Mouse (Mus musculus): ENCODE results near the gene Nkapd1. TPM values are rescaled to one million over a fixed set of nuclear protein-coding genes. Genes with fewer than 3 reads are reported as not detected.
"Not testable (repeated sequence)": the region's sequence is repeated elsewhere in the genome, so short reads cannot be mapped to it uniquely, and the experiment has no call there.

Gene Nkapd1
- total RNA-seq (2018; cell fraction: chromatin; rRNA removed): 10 to 100 TPM; 18.2 to 70.8 (median 47.2) TPM
- total RNA-seq (2018; cell fraction: cytosol; rRNA removed): 10 to 100 TPM; 16.5 to 28.0 (median 20.7) TPM
- 10 to 100 TPM; 15.8 to 62.4 (median 34.6) TPM for total RNA-seq (2018; cell fraction: nucleus; rRNA removed)
- 17.0 to 40.6 TPM (median 19.3 TPM) in 3 replicates for polyA plus RNA-seq (2018)

DNA sequence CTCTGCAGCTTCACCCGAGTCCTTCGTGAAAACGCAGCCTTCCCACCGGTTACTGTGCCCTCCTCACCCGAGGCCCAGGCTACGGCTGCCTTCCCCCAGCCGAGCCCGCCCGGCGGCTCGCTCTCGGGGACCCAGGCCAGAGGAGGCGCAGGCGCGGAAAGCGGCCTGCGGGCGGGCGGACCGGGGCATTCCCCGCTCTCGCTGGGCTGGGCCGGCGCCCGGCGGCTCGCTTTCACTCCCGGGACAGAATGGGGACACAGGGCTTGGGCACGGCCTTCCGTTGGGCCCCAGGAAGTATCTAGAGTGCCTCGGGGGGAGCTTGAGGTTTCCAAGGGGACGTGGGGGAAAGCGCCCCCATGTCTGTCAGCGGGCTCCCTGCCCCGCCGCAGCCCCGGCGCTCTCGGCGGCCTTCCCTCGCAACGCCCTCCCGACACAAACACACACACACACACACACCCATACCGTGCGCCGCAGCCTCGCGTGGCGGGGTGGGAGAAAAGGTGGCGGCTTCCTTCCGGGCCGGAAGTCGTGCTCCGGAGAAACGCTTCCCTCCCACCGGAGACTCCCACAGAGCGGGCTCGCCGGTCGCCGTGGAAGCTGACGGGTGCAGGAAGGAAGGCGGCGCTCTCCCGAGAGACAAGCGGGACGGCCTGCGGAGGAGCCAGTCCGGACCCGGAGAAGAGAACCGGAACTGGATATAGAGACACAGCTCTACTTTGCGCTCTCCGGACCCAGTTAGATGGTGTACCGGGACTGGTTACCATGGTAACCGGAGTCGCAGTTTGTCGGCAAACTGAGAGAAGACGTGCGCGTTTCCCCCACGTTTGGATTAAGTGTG lies at the start of gene Nkapd1, which contains the start of gene Pih1d2:
Nkapd1 (minus strand) TSS at position 699 of the 838 bp plus-strand sequence.
Pih1d2 (plus strand) TSS at position 556 of the 838 bp plus-strand sequence.
- H3K27ac ChIP-seq: peak within 1 kb of the TSS; percentile 60
- under 1% methylated on average over 66 of the region's 81 CpGs for WGBS (ENCODE audit: missing documents)
- H3K4me3 ChIP-seq (ENCODE audit: inconsistent target): peak within 1 kb of the TSS; percentile 76
- H3K79me2 ChIP-seq (ENCODE audit: inconsistent target): peaks cover 41% of the 10 kb centered on the region
- peaks cover 19% of the 10 kb centered on the region for H3K36me3 ChIP-seq (ENCODE audit: inconsistent target)

DNA sequence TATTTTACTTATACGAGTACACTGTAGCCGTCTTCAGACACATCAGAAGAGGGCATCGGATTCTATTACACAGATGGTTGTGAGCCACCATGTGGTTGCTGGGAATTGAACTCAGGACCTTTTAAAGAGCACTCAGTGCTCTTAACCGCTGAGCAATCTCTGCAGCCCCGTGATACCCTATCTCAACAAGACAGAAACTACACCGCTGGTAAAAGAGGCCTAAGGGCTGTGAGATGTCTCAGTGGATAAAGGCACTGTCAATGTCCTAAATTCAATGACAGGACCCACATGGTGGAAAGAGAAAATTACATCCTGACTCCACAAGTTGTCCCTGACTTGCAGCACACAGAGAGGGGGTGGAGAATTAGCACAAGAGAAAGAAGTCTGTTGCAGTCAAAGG lies 49.2 kb upstream of the Nkapd1 start:
- H3K27ac ChIP-seq: no peak overlapping the region
- H3K4me3 ChIP-seq (ENCODE audit: inconsistent target): no peak overlapping the region
- H3K79me2 ChIP-seq (ENCODE audit: inconsistent target): no peaks in the 10 kb centered on the region
- no peaks in the 10 kb centered on the region for H3K36me3 ChIP-seq (ENCODE audit: inconsistent target)
- WGBS (ENCODE audit: missing documents): 93% methylated on average over 6 of the region's 6 CpGs

DNA sequence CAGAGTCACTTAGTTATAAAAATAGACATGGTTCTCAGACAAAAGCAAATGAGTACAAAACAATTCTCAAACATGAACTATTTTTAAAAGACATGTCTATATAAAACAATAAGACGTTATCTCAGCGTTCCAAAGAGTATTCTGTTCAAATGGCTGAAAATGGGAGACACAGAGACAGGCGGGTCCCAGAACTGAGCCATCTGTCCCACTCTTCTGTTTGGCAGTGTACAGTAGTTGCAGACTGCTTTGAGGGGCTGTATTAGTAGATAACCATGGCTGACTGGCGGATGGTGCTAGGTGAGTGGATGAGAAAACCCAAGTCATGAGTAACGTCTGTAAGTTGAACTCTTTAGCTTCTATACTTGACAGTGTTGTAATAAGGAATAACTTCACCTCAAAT lies 47.6 kb upstream of the Nkapd1 start:
- WGBS (ENCODE audit: missing documents): 97% methylated on average over 5 of the region's 5 CpGs
- no peaks in the 10 kb centered on the region for H3K79me2 ChIP-seq (ENCODE audit: inconsistent target)

DNA sequence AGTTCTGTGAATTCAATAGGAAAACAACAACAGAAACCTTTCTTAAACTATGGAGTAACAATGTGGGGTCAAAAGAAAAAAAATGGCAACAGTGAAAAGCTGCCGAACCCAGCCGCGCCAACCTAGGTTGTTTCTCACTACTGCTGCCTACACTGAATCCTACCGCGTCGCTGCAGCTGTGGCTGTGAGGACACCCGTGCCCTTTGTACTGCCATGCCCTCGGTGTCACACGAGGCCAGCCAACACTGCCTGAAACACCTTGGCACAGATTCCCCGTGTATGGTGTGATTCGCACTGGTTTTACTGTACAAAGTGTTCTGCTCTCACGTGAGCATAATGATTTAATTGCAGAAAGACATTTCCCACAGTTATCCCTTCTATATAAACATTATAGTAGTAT lies 43.2 kb upstream of the Nkapd1 start:
- WGBS (ENCODE audit: missing documents): 17% methylated on average over 12 of the region's 12 CpGs
- no peak overlapping the region for H3K27ac ChIP-seq
- H3K4me3 ChIP-seq (ENCODE audit: inconsistent target): peak overlapping the region; percentile 84
- no peaks in the 10 kb centered on the region for H3K36me3 ChIP-seq (ENCODE audit: inconsistent target)
- H3K79me2 ChIP-seq (ENCODE audit: inconsistent target): peaks cover 8% of the 10 kb centered on the region; the same call in 1 of the 2 replicates

More for the DNA sequence above, 47.6 kb upstream of the Nkapd1 start:
- Histone ChIP-seq H3K36me3 (ENCODE audit: inconsistent target) (no peaks in the 10 kb centered on the region), H3K4me3 (ENCODE audit: inconsistent target) (no peak overlapping the region), H3K27ac (no peak overlapping the region)

DNA sequence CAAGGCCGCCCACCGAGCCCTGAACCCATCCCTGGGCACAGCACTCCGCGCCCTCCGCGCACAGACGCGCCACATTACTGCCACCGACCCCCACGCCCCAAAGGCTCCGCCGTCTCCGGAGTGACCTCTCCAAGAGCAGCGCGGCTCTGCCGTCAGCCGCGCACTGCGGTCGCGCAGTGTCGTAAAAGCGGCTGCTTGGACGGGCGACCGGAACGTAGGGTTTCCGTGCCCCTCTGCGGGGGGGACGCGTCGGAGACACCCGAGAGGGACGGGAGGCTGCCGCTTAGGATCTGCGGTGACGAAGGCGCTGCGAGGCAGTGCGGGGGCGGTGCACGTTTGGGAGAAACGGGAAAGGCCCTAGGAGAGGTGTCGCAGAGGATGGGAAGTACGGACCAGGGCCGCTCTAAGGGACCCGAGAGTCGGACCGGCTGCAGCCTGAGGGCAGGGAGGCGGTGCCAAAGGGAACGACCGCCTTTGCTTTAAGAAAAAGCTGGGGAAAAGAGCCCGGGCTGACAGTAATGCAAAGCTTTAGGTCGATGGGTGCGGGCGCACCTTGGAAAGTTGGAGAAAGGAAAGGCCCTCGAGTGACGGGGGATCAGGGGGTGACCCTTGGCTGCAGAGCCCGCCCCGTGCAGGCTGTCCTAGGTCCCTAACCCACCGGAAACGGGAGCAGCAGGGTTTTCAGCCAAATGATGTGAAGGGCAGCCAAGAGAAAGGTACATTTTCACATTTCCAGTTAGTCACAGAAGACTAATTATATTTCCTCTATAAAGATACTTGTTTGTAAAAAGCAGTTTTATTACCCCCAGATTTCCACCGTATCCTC lies 42.3 kb upstream of the Nkapd1 start, which contains the start of gene Dlat:
Dlat (minus strand) TSS at position 389 of the 826 bp plus-strand sequence.
- Histone ChIP-seq H3K27ac (peak within 1 kb of the TSS; percentile 46), H3K4me3 (ENCODE audit: inconsistent target) (peak within 1 kb of the TSS; percentile 84), H3K36me3 (ENCODE audit: inconsistent target) (no peaks in the 10 kb centered on the region), H3K79me2 (ENCODE audit: inconsistent target) (peaks cover 8% of the 10 kb centered on the region; the same call in 1 of the 2 replicates)
- under 1% methylated on average over 57 of the region's 63 CpGs for WGBS (ENCODE audit: missing documents)

DNA sequence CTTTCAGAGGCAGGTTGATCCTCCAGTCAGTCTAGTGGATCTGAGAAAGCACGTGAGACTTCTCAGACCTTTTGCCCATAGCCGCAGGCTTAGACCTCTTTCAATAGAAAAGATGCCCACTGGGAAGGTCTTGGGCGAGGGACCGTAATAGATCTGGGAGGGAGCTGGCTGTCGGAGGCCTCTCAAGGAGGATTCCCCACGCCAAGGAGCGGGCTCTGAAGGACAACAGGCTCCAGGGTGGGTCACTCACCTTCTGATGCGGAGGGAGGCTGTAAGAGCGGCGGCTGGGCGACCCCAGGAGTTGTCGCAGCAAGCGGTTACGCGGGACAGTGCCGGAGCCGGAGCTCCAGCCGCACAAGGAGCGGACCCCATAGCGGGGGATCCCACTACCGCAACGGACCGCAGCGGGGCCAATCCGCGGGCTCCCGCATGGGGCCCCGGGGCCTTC lies 41.7 kb upstream of the Nkapd1 start:
- under 1% methylated on average over 17 of the region's 28 CpGs for WGBS (ENCODE audit: missing documents)
- H3K27ac ChIP-seq: 0 out of 2 replicates have a peak overlapping the region, but pooled peaks have one; percentile 8
- H3K79me2 ChIP-seq (ENCODE audit: inconsistent target): peaks cover 8% of the 10 kb centered on the region; the same call in 1 of the 2 replicates
- no peaks in the 10 kb centered on the region for H3K36me3 ChIP-seq (ENCODE audit: inconsistent target)
- peak overlapping the region; percentile 84 for H3K4me3 ChIP-seq (ENCODE audit: inconsistent target)

DNA sequence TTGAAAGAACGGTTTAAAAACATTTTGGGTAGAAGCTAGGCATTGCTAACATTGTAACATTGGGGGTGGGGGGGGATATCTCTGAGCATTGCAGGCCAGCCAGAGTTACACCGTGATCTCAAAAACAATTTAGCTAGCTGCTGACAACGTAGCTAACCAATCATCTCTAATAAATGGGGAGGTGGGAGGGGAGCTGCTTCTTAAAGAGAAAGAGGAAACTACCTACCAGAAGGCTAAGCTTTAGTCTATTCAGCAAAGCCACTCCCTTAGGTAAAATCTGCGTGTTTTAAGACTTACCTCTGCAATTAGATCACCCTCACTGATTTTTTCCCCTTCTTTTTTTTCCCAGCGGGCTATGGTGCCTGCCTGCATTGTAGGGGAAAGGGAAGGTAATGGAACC lies 41.1 kb upstream of the Nkapd1 start:
- Histone ChIP-seq H3K36me3 (ENCODE audit: inconsistent target) (peaks cover 2% of the 10 kb centered on the region; the same call in 1 of the 2 replicates), H3K4me3 (ENCODE audit: inconsistent target) (peak overlapping the region; percentile 84), H3K27ac (no peak overlapping the region), H3K79me2 (ENCODE audit: inconsistent target) (peaks cover 8% of the 10 kb centered on the region; the same call in 1 of the 2 replicates)
- WGBS (ENCODE audit: missing documents): 25% methylated on average over 5 of the region's 5 CpGs

DNA sequence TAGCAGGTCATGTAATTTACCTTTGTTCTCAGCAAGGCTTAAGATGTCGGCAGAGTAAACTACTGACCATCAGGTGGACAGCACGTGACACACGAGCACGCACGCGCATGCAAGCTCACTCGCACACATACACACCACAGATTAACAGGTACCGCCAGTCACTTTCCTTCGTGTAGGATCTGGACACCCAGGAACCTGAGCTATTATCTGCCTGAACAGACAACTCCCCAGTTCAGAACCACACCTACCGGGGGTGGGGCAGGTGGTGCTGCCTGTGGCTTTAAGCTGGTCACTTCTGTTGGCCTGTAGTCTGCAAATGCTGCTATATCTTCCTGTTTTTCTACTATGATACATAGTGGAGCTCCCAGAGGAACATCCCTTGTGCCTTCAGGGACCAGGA lies 33.2 kb upstream of the Nkapd1 start:
- H3K4me3 ChIP-seq (ENCODE audit: inconsistent target): no peak overlapping the region
- 93% methylated on average over 10 of the region's 10 CpGs for WGBS (ENCODE audit: missing documents)

DNA sequence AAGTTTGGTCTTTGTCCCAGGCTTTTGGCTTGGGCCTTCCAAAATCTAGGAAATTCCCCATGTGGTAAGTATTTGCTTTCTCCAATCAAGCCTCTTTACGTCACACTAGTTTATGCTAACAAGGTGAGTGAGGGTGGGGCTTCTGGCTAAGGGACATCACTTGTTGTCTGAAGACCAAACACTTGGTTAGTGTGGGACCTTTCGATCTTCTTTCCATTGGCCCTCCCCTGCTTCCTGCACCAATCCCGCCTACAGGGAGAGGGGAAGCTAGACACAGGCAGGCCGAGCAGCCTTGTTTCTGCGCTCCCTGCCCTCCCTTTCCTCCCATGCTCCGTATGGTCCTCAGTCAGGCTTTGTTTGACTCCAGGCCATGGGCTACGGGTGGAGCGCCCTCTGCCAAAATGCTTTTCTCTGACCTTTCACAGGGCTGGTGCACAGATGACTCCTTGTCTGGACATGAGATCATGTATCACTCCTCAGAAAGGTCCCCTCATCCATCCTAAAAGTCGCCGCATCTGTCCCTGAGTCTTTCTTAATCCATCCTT lies 29.6 kb upstream of the Nkapd1 start:
- WGBS (ENCODE audit: missing documents): 93% methylated on average over 10 of the region's 10 CpGs
- peaks cover 90% of the 10 kb centered on the region for H3K36me3 ChIP-seq (ENCODE audit: inconsistent target)
- no peak overlapping the region for H3K4me3 ChIP-seq (ENCODE audit: inconsistent target)
- no peaks in the 10 kb centered on the region for H3K79me2 ChIP-seq (ENCODE audit: inconsistent target)
- no peak overlapping the region for H3K27ac ChIP-seq

More for the DNA sequence above, 33.2 kb upstream of the Nkapd1 start:
- no peak overlapping the region for H3K27ac ChIP-seq
- peaks cover 72% of the 10 kb centered on the region; the same call in 1 of the 2 replicates for H3K36me3 ChIP-seq (ENCODE audit: inconsistent target)
- H3K79me2 ChIP-seq (ENCODE audit: inconsistent target): no peaks in the 10 kb centered on the region

DNA sequence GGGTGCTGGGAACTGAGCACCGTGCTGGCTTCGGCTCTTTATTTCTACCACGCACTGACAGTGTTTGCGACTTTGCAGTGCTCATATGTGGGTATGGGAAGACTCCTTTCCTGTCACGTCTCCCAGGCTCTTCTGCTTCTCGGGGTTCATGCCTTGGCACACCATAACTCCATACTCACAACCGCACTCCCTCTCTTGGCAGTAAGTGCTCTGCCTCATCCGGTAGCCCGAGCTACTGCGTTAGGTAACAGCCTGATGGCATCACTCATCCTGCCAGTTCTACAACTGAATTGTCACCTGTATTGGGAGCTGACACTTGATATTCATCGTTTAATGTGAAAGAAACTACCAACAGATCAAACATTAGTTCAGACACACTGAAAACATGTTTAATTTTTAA lies 17.0 kb upstream of the Nkapd1 start:
- Histone ChIP-seq H3K4me3 (ENCODE audit: inconsistent target) (no peak overlapping the region), H3K36me3 (ENCODE audit: inconsistent target) (peaks cover 34% of the 10 kb centered on the region), H3K79me2 (ENCODE audit: inconsistent target) (no peaks in the 10 kb centered on the region), H3K27ac (no peak overlapping the region)
- WGBS (ENCODE audit: missing documents): 95% methylated on average over 11 of the region's 11 CpGs

DNA sequence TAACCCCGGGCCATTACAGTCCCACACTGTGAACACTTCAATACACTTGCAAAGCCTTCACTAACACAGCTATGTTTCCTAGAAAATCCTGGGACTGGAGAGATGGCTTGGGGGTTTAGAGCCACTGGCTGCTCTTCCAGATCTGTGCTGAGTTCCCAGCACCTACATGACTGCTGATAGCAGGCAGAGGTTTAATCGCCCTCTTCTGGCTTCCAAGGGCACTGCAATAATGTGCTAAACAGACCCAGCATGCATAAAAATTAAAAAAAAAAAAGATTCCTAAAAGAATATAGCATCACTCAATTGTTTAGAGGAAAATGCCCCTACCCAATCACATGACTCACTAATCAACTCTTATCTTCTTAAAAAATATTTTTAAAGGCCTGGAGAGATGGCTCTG lies 15.8 kb upstream of the Nkapd1 start:
- H3K36me3 ChIP-seq (ENCODE audit: inconsistent target): peaks cover 24% of the 10 kb centered on the region
- no peak overlapping the region for H3K27ac ChIP-seq
- no peak overlapping the region for H3K4me3 ChIP-seq (ENCODE audit: inconsistent target)
- no peaks in the 10 kb centered on the region for H3K79me2 ChIP-seq (ENCODE audit: inconsistent target)
- 78% methylated on average over 2 of the region's 2 CpGs for WGBS (ENCODE audit: missing documents)

DNA sequence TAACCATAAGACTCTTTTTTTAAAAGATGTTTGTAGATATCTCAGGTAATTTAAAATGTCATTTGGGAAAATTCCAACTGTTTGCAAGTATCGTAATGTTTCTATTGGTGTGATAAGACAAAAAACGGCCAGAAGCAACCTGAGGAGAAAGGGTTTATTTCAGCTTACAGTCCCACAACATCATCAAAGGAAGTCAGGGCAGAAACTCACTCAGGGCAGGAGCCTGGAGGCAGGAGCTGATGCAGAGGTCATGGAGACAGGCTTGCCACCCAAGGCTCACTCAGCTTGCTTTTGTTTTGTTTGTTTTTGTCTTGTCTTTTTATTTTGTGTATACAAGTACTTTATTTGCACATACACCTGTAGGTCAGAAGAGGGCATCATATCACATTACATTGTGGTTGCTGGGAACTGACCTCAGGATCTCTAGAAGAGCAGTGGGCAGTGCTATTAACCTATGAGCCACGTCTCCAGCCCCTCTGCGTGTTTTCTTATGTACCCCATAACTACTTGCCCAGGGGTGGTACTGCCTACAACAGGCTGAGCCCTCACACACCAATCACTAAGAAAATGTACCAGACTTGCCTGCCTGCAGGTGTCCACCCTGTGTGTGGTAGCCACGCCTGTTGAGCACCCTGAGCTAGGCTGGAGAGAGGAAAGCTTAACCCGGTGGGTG lies 14.9 kb upstream of the Nkapd1 start:
- WGBS (ENCODE audit: missing documents): 87% methylated on average over 6 of the region's 6 CpGs
- no peak overlapping the region for H3K4me3 ChIP-seq (ENCODE audit: inconsistent target)
- H3K27ac ChIP-seq: no peak overlapping the region
- H3K36me3 ChIP-seq (ENCODE audit: inconsistent target): peaks cover 17% of the 10 kb centered on the region
- H3K79me2 ChIP-seq (ENCODE audit: inconsistent target): no peaks in the 10 kb centered on the region

DNA sequence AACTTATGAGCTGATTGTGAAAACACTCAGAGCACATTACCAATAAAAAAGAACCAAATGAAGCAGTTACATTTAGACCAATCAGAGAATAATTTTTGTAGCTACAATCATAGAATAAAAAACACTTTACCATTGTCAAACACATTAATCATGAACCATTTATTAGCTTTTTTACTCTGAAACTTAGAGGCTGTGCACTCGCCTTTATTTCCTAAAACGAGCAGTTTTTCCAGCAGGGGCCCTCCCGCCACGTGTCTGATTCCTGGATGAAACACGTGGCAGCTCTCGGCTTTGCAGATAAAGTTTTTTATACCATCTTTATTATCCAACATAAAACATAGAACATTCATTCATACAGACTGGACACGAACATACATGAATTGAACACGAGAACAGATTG lies 13.6 kb upstream of the Nkapd1 start:
- H3K4me3 ChIP-seq (ENCODE audit: inconsistent target); H3K27ac ChIP-seq; H3K36me3 ChIP-seq (ENCODE audit: inconsistent target); H3K79me2 ChIP-seq (ENCODE audit: inconsistent target): not testable (repeated sequence)
- no CpG with 5 or more reads among the region's 8 CpGs for WGBS (ENCODE audit: missing documents)
